Mouse (Mus musculus): ENCODE results near the gene Krt27. TPM values are rescaled to one million over a fixed set of nuclear protein-coding genes. Genes with fewer than 3 reads are reported as not detected.
A peak's percentile ranks its signal among the peaks of the same experiment; 100 is the strongest.

The Krt27 gene
- total RNA-seq, 2 experiments from 2014 or later, result not detected

- ATAC-seq (replicated peaks; ENCODE audit: low FRiP score, poor library complexity, severe bottlenecking), result no peak
Measured at GRCm38 (mm10) chr11:99333426-99333825, 17.5 kb downstream of the Krt27 start.

- ATAC-seq (replicated peaks; ENCODE audit: low FRiP score, poor library complexity, severe bottlenecking), result no peak
Measured at GRCm38 (mm10) chr11:99329655-99330054, 21.2 kb downstream of the Krt27 start.

GRCm38 (mm10) chr11:99322851-99323250, 28.1 kb downstream of the Krt27 start, which contains the start of gene Krt25:
Gene Krt25 (minus strand): TSS chr11:99322951.
- no peak for ATAC-seq (replicated peaks; ENCODE audit: low FRiP score, poor library complexity, severe bottlenecking)

- ATAC-seq (replicated peaks; ENCODE audit: low FRiP score, poor library complexity, severe bottlenecking), result no peak
Measured at GRCm38 (mm10) chr11:99321094-99321493, 29.8 kb downstream of the Krt27 start.

- no peak for ATAC-seq (replicated peaks; ENCODE audit: low FRiP score, poor library complexity, severe bottlenecking)
Measured at GRCm38 (mm10) chr11:99319127-99319526, 31.8 kb downstream of the Krt27 start.

- no peak for ATAC-seq (replicated peaks; ENCODE audit: low FRiP score, poor library complexity, severe bottlenecking)
Measured at GRCm38 (mm10) chr11:99316543-99316942, 34.4 kb downstream of the Krt27 start.

GRCm38 (mm10) chr11:99314594-99314993, 36.3 kb downstream of the Krt27 start:
- ATAC-seq (replicated peaks; ENCODE audit: low FRiP score, poor library complexity, severe bottlenecking), result no peak

GRCm38 (mm10) chr11:99310882-99311281, 40.0 kb downstream of the Krt27 start:
- ATAC-seq (replicated peaks; ENCODE audit: low FRiP score, poor library complexity, severe bottlenecking), result 0 out of 2 replicates have a peak, but pooled peaks have one; percentile 51

GRCm38 (mm10) chr11:99307579-99307978, 43.3 kb downstream of the Krt27 start:
- no peak for ATAC-seq (replicated peaks; ENCODE audit: low FRiP score, poor library complexity, severe bottlenecking)

Other genes starting within 250 kb of the Krt27 start
- 1.0 and 2.9 TPM in 2 replicates for gene Ccr7, start 196.0 kb downstream of the Krt27 start, total RNA-seq (2015; ENCODE audit: low replicate concordance)
- gene Ccr7, start 196.0 kb downstream of the Krt27 start, total RNA-seq (2017; ENCODE audit: low replicate concordance), result 0.60 and 0.98 TPM in 2 replicates
- gene Smarce1, start 120.1 kb downstream of the Krt27 start, total RNA-seq (2015; ENCODE audit: low replicate concordance), result 70.0 and 77.8 TPM in 2 replicates
- 133 and 177 TPM in 2 replicates for gene Smarce1, start 120.1 kb downstream of the Krt27 start, total RNA-seq (2017; ENCODE audit: low replicate concordance)
- not detected in 2 replicates for gene Krt222, start 107.0 kb downstream of the Krt27 start, total RNA-seq (2015; ENCODE audit: low replicate concordance)
- gene Krt222, start 107.0 kb downstream of the Krt27 start, total RNA-seq (2017; ENCODE audit: low replicate concordance), result 0.28 TPM in 1 of 2 replicates, not detected in the other
- not detected in 2 replicates for gene Krt24, start 65.8 kb downstream of the Krt27 start, total RNA-seq (2015; ENCODE audit: low replicate concordance)
- not detected in 2 replicates for gene Krt24, start 65.8 kb downstream of the Krt27 start, total RNA-seq (2017; ENCODE audit: low replicate concordance)
- not detected in 2 replicates for gene Krt25, start 28.2 kb downstream of the Krt27 start, total RNA-seq (2015; ENCODE audit: low replicate concordance)
- not detected in 2 replicates for gene Krt25, start 28.2 kb downstream of the Krt27 start, total RNA-seq (2017; ENCODE audit: low replicate concordance)
- gene Krt26, start 13.1 kb downstream of the Krt27 start, total RNA-seq (2015; ENCODE audit: low replicate concordance), result not detected in 2 replicates
- not detected in 2 replicates for gene Krt26, start 13.1 kb downstream of the Krt27 start, total RNA-seq (2017; ENCODE audit: low replicate concordance)
- not detected in 2 replicates for gene Krt28, start 23.8 kb upstream of the Krt27 start, total RNA-seq (2015; ENCODE audit: low replicate concordance)
- not detected in 2 replicates for gene Krt28, start 23.8 kb upstream of the Krt27 start, total RNA-seq (2017; ENCODE audit: low replicate concordance)
- not detected in 2 replicates for gene Krt10, start 38.3 kb upstream of the Krt27 start, total RNA-seq (2015; ENCODE audit: low replicate concordance)
- not detected in 2 replicates for gene Krt10, start 38.3 kb upstream of the Krt27 start, total RNA-seq (2017; ENCODE audit: low replicate concordance)
- gene Krt12, start 71.2 kb upstream of the Krt27 start, total RNA-seq (2015; ENCODE audit: low replicate concordance), result not detected in 2 replicates
- gene Krt12, start 71.2 kb upstream of the Krt27 start, total RNA-seq (2017; ENCODE audit: low replicate concordance), result not detected in 2 replicates
- gene Krt20, start 87.0 kb upstream of the Krt27 start, total RNA-seq (2015; ENCODE audit: low replicate concordance), result not detected in 2 replicates
- gene Krt20, start 87.0 kb upstream of the Krt27 start, total RNA-seq (2017; ENCODE audit: low replicate concordance), result not detected in 2 replicates
- gene Krt23, start 142.0 kb upstream of the Krt27 start, total RNA-seq (2015; ENCODE audit: low replicate concordance), result not detected in 2 replicates
- gene Krt23, start 142.0 kb upstream of the Krt27 start, total RNA-seq (2017; ENCODE audit: low replicate concordance), result not detected in 2 replicates
- gene Krt39, start 170.2 kb upstream of the Krt27 start, total RNA-seq (2015; ENCODE audit: low replicate concordance), result not detected in 2 replicates
- 0.70 TPM in 1 of 2 replicates, not detected in the other for gene Krt39, start 170.2 kb upstream of the Krt27 start, total RNA-seq (2017; ENCODE audit: low replicate concordance)
- gene Krt40, start 192.1 kb upstream of the Krt27 start, total RNA-seq (2015; ENCODE audit: low replicate concordance), result not detected in 2 replicates
- gene Krt40, start 192.1 kb upstream of the Krt27 start, total RNA-seq (2017; ENCODE audit: low replicate concordance), result not detected in 2 replicates
- gene Krtap3-3, start 199.8 kb upstream of the Krt27 start, total RNA-seq (2015; ENCODE audit: low replicate concordance), result not detected in 2 replicates
- gene Krtap3-3, start 199.8 kb upstream of the Krt27 start, total RNA-seq (2017; ENCODE audit: low replicate concordance), result not detected in 2 replicates
- gene Krtap3-2, start 205.7 kb upstream of the Krt27 start, total RNA-seq (2015; ENCODE audit: low replicate concordance), result not detected in 2 replicates
- not detected in 2 replicates for gene Krtap3-2, start 205.7 kb upstream of the Krt27 start, total RNA-seq (2017; ENCODE audit: low replicate concordance)
- not detected in 2 replicates for gene Gm11939, start 208.4 kb upstream of the Krt27 start, total RNA-seq (2015; ENCODE audit: low replicate concordance)
- not detected in 2 replicates for gene Gm11939, start 208.4 kb upstream of the Krt27 start, total RNA-seq (2017; ENCODE audit: low replicate concordance)
- gene Krtap3-1, start 215.5 kb upstream of the Krt27 start, total RNA-seq (2015; ENCODE audit: low replicate concordance), result not detected in 2 replicates
- gene Krtap3-1, start 215.5 kb upstream of the Krt27 start, total RNA-seq (2017; ENCODE audit: low replicate concordance), result not detected in 2 replicates
- gene Krtap1-5, start 229.9 kb upstream of the Krt27 start, total RNA-seq (2015; ENCODE audit: low replicate concordance), result not detected in 2 replicates
- gene Krtap1-5, start 229.9 kb upstream of the Krt27 start, total RNA-seq (2017; ENCODE audit: low replicate concordance), result not detected in 2 replicates
- not detected in 2 replicates for gene Krtap1-4, start 232.6 kb upstream of the Krt27 start, total RNA-seq (2015; ENCODE audit: low replicate concordance)
- gene Krtap1-4, start 232.6 kb upstream of the Krt27 start, total RNA-seq (2017; ENCODE audit: low replicate concordance), result not detected in 2 replicates
- not detected in 2 replicates for gene Krtap1-3, start 240.2 kb upstream of the Krt27 start, total RNA-seq (2015; ENCODE audit: low replicate concordance)
- not detected in 2 replicates for gene Krtap1-3, start 240.2 kb upstream of the Krt27 start, total RNA-seq (2017; ENCODE audit: low replicate concordance)
- not detected in 2 replicates for gene Krtap9-3, start 247.0 kb upstream of the Krt27 start, total RNA-seq (2015; ENCODE audit: low replicate concordance)
- gene Krtap9-3, start 247.0 kb upstream of the Krt27 start, total RNA-seq (2017; ENCODE audit: low replicate concordance), result not detected in 2 replicates

All from erythroblast, adult 5-6 weeks (primary cell).